Mouse (Mus musculus) stomach, postnatal 0 days (tissue): ENCODE results near the gene Meioc.

Source experiments
- CTCF ChIP-seq: IDR thresholded peaks from 2 replicates; pipeline ENCODE4 v1.5.1; 2016; ENCODE audit warnings: antibody characterized with exemption, low read depth, mild to moderate bottlenecking, moderate library complexity
- EP300 ChIP-seq: optimal IDR thresholded peaks from 2 replicates; pipeline ENCODE3; 2016; ENCODE audit warnings: antibody characterized with exemption

DNA sequence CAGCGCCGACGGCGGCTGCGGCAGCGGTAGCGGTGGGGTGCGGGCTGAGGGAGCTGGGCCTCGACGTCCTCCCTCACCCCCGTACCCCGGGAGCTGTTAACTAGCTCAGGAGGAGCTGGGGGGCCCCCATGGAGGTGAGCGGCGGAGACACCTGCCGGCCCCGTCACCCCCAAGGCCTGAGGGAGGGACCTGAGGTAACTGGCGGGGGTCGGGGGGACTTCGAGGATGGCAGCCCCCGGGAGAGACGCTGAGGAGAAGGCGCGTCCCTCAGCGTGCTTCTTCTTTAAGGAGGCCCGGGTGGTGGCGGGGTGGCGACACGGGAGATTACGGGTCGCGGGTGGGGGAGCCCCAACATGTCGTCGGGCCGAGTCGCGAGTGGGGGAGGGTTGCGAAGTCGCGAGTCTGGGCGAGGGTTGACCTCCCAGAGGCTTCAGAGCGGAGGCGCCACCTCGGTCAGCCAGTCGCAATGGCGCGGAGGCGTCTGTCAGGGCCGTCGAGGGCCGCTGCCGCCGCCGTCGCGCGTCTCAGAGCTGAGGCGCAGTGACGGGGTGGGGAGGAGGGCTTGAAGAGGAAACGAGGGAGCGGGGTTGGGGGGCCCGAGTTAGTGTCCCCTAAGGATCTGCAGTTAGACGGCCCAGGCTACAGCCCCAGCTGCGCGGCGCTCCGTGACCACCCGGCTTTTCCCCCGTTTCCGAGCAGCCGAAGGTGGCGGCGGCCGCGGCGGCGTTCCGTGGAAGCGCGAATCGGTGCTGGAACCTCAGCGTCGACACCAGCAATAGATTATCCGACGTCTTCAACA is 2.3 kb downstream of the Meioc start:
- TF ChIP-seq CTCF: no peak
- TF ChIP-seq EP300: no peak
